In genomic region chr4:145267631-145268110, GRCm38 (mm10) we compare ENCODE assay signal across 12 mouse cellular contexts. TPM values are rescaled to one million over a fixed set of nuclear protein-coding genes. Genes with fewer than 3 reads are reported as not detected.
DNase-seq lines count a peak whose midpoint lies in the region; ATAC-seq and TF ChIP-seq lines count a peak whose summit lies in the region.
"Had no signal": no experiment of that assay in that cellular context is flagged by ENCODE, and none has a peak within 500 bp of the region (broad histone marks: within the 10 kb centered on the region; RNA-seq: fewer than 3 reads in every experiment).

No protein-coding gene starts in this region.

- ATAC-seq in lung, embryonic 16.5 days (ENCODE audit: low read depth) = peak; percentile 86
- ATAC-seq in stomach, postnatal 0 days (ENCODE audit: low FRiP score, low TSS enrichment) = 0 out of 2 replicates have a peak, but pooled peaks have one; percentile 57
- ATAC-seq in CD4-positive, CD25-positive, alpha-beta regulatory T cell, adult 4 months = no peak

- DNase-seq in adrenal gland, adult (ENCODE audit: inconsistent age in 2 of 2, low spot score in 1 of 2) = peak; percentile 53 to 81
- DNase-seq in adrenal gland, postnatal 4 days (ENCODE audit: low spot score in 2 of 2) = no peak
- DNase-seq in thymus, adult 2 months = no peak
- DNase-seq in thymus, postnatal 14 days = no peak
- DNase-seq in stomach, postnatal 0 days (ENCODE audit: low spot score) = no peak
- no peak for DNase-seq in ovary, adult 18-20 months (ENCODE audit: low spot score)
- DNase-seq: kidney, adult 18-20 months; right cerebral cortex, postnatal 25 days had no signal

- WGBS in thymus, adult 2 months = 22% methylated on average over 4 of the region's 4 CpGs
- 26% methylated on average over 4 of the region's 4 CpGs for WGBS in lung, embryonic 16.5 days
- WGBS in stomach, postnatal 0 days = 42% methylated on average over 4 of the region's 4 CpGs

- H3K36me3 ChIP-seq in thymus, adult 2 months (ENCODE audit: control insufficient read depth, insufficient read depth, low read length) = no peaks in the 10 kb centered on the region
- no peaks in the 10 kb centered on the region for H3K36me3 ChIP-seq in lung, embryonic 16.5 days (ENCODE audit: control insufficient read depth, insufficient read depth, low read length)
- no peaks in the 10 kb centered on the region for H3K36me3 ChIP-seq in stomach, postnatal 0 days (ENCODE audit: control insufficient read depth, insufficient read depth, low read length)
- H3K36me3 ChIP-seq: embryonic facial prominence, embryonic 13.5 days; neural tube, embryonic 12.5 days had no signal

- no peak for TF ChIP-seq EP300 in stomach, postnatal 0 days (optimal IDR thresholded peaks at IDR 0.05)

- no peaks in the 10 kb centered on the region for H3K27me3 ChIP-seq in thymus, adult 2 months (ENCODE audit: control insufficient read depth, insufficient read depth, low read length)
- H3K27me3 ChIP-seq in lung, embryonic 16.5 days (ENCODE audit: control insufficient read depth, insufficient read depth, low read depth, low read length) = no peaks in the 10 kb centered on the region
- H3K27me3 ChIP-seq in stomach, postnatal 0 days (ENCODE audit: control insufficient read depth, insufficient read depth, low read length) = no peaks in the 10 kb centered on the region
- H3K27me3 ChIP-seq: embryonic facial prominence, embryonic 13.5 days; neural tube, embryonic 12.5 days had no signal

- H3K27ac ChIP-seq in thymus, adult 2 months (ENCODE audit: control insufficient read depth, insufficient read depth, low read length) = 0 out of 2 replicates have a peak overlapping the region, but pooled peaks have one; percentile 3
- no peak overlapping the region; the same call in none of the 2 replicates for H3K27ac ChIP-seq in lung, embryonic 16.5 days (ENCODE audit: low read length)
- H3K27ac ChIP-seq in stomach, postnatal 0 days (replicated peaks) = no peak overlapping the region
- H3K27ac ChIP-seq: embryonic facial prominence, embryonic 13.5 days; neural tube, embryonic 12.5 days had no signal

- no peak overlapping the region for H3K9ac ChIP-seq in lung, embryonic 16.5 days (ENCODE audit: low read length)
- no peak overlapping the region for H3K9ac ChIP-seq in stomach, postnatal 0 days (ENCODE audit: low read length)
- H3K9ac ChIP-seq: embryonic facial prominence, embryonic 13.5 days; neural tube, embryonic 12.5 days had no signal

- H3K4me1 ChIP-seq in thymus, adult 2 months (replicated peaks; ENCODE audit: control insufficient read depth, insufficient read depth, low read length) = peaks cover 44% of the 10 kb centered on the region
- peaks cover 12% of the 10 kb centered on the region for H3K4me1 ChIP-seq in lung, embryonic 16.5 days (replicated peaks; ENCODE audit: control insufficient read depth, insufficient read depth, low read length)
- no peaks in the 10 kb centered on the region for H3K4me1 ChIP-seq in stomach, postnatal 0 days (replicated peaks; ENCODE audit: control insufficient read depth, insufficient read depth)
- H3K4me1 ChIP-seq: embryonic facial prominence, embryonic 13.5 days; neural tube, embryonic 12.5 days had no signal

- no peak for TF ChIP-seq CTCF in thymus, adult 2 months (IDR thresholded peaks at IDR 0.05; ENCODE audit: borderline replicate concordance, control insufficient read depth, extremely low read depth, insufficient read depth, low read length, poor library complexity)
- no peak for TF ChIP-seq CTCF in stomach, postnatal 0 days (IDR thresholded peaks at IDR 0.05; ENCODE audit: low read depth)

- no peaks in the 10 kb centered on the region for H3K9me3 ChIP-seq in lung, embryonic 16.5 days (ENCODE audit: control insufficient read depth, low read length)
- no peaks in the 10 kb centered on the region for H3K9me3 ChIP-seq in stomach, postnatal 0 days (ENCODE audit: control insufficient read depth, low read length)
- H3K9me3 ChIP-seq: embryonic facial prominence, embryonic 13.5 days; neural tube, embryonic 12.5 days had no signal

- no peak overlapping the region for H3K4me2 ChIP-seq in lung, embryonic 16.5 days (ENCODE audit: low read depth, low read length)
- H3K4me2 ChIP-seq in stomach, postnatal 0 days (replicated peaks; ENCODE audit: low read depth) = no peak overlapping the region
- H3K4me2 ChIP-seq: embryonic facial prominence, embryonic 13.5 days; neural tube, embryonic 12.5 days had no signal

- H3K4me3 ChIP-seq in thymus, adult 2 months (ENCODE audit: control insufficient read depth, insufficient read depth, low read length) = no peak overlapping the region
- H3K4me3 ChIP-seq in lung, embryonic 16.5 days (ENCODE audit: low read length) = no peak overlapping the region
- no peak overlapping the region for H3K4me3 ChIP-seq in stomach, postnatal 0 days (ENCODE audit: low read depth, low read length)
- H3K4me3 ChIP-seq: embryonic facial prominence, embryonic 13.5 days; neural tube, embryonic 12.5 days had no signal

- no peak for TF ChIP-seq POLR2A in thymus, adult 2 months (IDR thresholded peaks at IDR 0.05; ENCODE audit: control insufficient read depth, extremely low read depth, insufficient read depth, low read length, poor library complexity)

RNA-seq across cellular contexts. Expression of gene Tnfrsf1b, which starts 21.0 kb away (rescaled TPM):
- total RNA-seq in adrenal gland, postnatal 4 days (2021) = 1 to 10 TPM; 7.8 to 9.1 TPM
- polyA plus RNA-seq in thymus, adult 2 months (2012; rRNA removed) = 46.5 and 48.1 TPM in 2 replicates
- polyA plus RNA-seq in lung, embryonic 16.5 days (2015; fragmentation: Nextera tagmentation; extraction: Ambion mirVana) = 5.0 and 5.3 TPM in 2 replicates
- 5.4 and 6.0 TPM in 2 replicates for polyA plus RNA-seq in stomach, postnatal 0 days (2015; fragmentation: Nextera tagmentation; extraction: Ambion mirVana)
- polyA plus RNA-seq in CD4-positive, CD25-positive, alpha-beta regulatory T cell, adult 4 months (2017; shearing (Covaris generic)) = 100 to 1,000 TPM; 115 to 174 TPM

RNA-seq across cellular contexts. Expression of gene Tnfrsf8, which starts 47.3 kb away (rescaled TPM):
- under 1 TPM; 0.22 to 0.34 TPM for total RNA-seq in adrenal gland, postnatal 4 days (2021)
- 12.2 and 13.5 TPM in 2 replicates for polyA plus RNA-seq in thymus, adult 2 months (2012; rRNA removed)
- polyA plus RNA-seq in lung, embryonic 16.5 days (2015; fragmentation: Nextera tagmentation; extraction: Ambion mirVana) = 0.33 and 0.60 TPM in 2 replicates
- polyA plus RNA-seq in stomach, postnatal 0 days (2015; fragmentation: Nextera tagmentation; extraction: Ambion mirVana) = 0.04 TPM in 2 replicates
- polyA plus RNA-seq in CD4-positive, CD25-positive, alpha-beta regulatory T cell, adult 4 months (2017; shearing (Covaris generic)) = 10 to 100 TPM; 11.5 to 26.5 TPM

Comparison
In these comparisons a context has a peak if more than half of its experiments do, and no peak if none do; other contexts are left out.
1. DNase-seq: peak in adrenal gland, adult (2 of 2); none in adrenal gland, postnatal 4 days (0 of 2), thymus, adult 2 months (single experiment), thymus, postnatal 14 days (single experiment), stomach, postnatal 0 days (single experiment) and ovary, adult 18-20 months (single experiment).